Mouse (Mus musculus) heart, postnatal 25 days (tissue): ENCODE results near the gene Ubqln5. TPM values are rescaled to one million over a fixed set of nuclear protein-coding genes. Genes with fewer than 3 reads are reported as not detected.

Source experiments
- DNase-seq: peaks from one replicate; pipeline ENCODE4 v3.0.0; 2022; ENCODE audit warnings: low spot score
- intact Hi-C: fragments of 180-260 bp; cut with DNase I; formaldehyde crosslinking; loops from one replicate; pipeline ENCODE4 v1.15.1; 2025
- total RNA-seq, 2 experiments: library from RNA; stranded (reverse); gene quantifications; 2 replicates each; pipeline ENCODE4 v1.2.3; 2021

Ubqln5 gene
- not detected for total RNA-seq

DNA sequence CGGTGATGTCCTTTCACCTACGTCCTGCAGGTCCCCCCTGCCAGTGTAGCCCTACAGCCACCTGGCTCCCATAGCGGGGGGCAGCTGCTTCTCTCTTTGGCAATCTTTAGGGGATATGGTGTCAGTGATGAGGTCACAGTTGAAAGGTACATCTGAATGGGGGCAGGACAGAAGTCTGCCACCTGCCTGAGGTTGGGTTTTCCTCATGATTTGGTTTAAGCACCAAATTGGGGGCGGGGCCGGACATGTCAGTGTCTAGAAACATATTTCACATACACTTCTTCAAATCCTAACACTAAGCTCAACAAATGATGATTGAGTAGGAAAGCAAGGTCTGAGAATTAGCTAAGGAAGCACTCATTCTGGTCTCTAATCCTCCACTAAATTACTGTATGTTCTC, at the start of gene Ubqln5:
Ubqln5 (minus strand) TSS at position 101 of the 400 bp plus-strand sequence.
- intact Hi-C loops, result no loop called here
- DNase-seq, result no peak

DNA sequence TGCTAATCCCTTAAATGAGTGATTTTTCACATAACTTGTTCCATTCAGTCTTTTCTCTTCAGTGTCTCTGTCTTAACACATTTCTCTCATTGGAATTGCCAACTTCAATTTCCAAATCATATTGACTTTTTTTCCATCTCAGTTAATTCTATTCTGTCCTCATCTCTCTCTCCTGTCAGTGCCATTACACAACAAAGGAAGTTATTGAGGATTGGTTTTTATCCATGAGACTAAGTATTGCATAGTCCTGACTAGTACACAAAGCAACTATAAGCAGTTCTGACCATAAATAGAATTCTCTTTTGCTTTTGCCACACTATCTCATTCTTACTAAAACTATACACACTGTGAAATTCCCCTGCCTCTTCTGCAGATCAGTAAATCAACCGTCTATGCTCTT, 49.4 kb upstream of the Ubqln5 start:
- intact Hi-C loops, result no loop called here
- no peak for DNase-seq

DNA sequence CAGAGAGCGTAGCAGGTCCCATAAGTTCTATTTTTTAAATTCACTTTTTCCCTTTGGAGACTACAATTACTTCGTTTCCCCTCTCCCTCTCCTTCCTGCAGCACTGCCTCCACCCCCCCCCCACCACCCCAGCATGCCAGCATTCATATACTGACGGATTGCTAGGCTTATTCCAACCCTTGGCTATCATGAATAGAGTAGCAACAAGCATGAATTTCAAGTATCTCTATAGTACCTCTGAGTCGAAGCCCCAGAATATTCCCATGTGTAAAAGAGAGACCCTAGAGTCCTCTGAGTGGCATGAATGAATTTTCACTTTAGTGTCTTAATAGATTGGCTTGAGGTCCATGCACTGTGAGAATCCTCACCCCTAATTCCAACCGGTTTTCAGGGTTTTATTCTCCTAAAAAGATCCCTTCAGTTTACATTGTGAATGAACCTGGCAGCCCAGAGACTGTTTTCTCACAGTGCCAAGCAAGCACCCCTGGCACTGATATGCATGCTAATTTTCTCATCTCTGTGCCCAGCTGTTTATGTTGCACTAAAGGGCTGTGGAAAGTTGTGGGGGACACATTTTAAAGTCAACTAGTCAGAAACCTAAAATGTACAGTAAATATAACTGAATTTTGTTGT, 48.9 kb upstream of the Ubqln5 start:
- intact Hi-C loops, result no loop called here
- DNase-seq, result no peak

DNA sequence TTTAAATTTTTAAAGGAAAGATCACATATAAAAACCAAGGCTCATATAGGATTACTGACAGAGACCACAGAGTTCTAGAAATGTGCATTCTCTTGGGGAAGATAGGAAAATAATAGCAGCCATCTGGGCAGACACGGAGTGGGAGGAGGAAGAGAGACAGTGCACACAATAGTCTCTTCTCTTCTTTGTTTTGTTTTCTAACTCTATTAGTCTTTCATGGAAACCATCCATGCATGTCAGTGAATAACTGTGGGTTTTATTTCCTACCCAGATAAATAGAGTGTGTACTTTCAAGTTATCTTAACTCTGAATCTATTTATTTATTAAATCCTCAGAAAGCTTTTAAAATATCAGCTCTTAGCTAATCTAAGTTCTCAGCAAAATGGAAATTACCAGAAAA, 45.5 kb upstream of the Ubqln5 start:
- intact Hi-C loops, result no loop called here
- no peak for DNase-seq

DNA sequence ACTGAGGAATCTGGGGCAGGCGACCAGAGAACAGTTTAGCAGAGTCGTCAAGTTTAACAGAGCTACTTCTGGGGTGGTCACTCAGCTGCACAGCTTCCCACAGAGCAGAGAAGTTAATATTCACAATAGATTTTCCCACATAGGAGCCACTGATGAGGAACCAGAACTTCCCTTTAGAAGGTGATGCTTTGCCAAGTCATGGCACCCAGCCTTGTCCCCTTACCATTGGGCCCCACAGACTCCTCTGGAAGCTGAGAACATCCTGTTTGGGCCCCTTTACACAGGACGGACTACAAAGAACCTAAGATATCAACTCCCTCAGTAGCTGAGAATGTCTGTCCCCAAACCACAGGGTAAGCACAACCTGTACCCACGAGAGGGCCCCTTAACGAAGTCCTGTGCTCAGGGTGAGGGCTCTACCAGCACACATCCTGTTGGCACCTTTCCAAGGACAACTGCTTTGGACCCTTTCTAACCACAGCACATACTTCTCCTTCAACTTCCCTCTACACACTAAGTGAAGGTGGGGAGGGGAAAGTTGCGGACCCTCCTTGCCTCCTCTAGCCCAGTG, 40.1 kb upstream of the Ubqln5 start:
- intact Hi-C loops, result no loop called here

DNA sequence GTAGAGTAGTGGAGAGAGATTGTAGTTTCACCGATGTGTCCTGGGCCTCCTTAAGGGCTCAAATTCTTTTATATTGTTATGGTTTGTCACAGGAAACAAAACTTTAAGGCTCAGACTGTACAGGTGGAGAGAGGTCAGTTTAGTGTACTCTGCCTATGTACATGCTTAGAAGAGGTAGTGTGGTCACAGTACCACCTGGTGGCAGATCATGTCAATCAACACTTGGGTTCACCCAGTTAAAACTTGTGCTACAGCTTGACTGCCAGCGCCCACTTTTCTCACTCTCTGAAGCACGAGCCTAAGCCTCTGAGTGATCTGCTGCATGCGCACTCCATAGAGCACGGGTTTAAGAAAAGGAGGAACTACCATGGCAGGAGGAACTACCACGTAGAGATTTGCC, 37.5 kb upstream of the Ubqln5 start:
- intact Hi-C loops, result no loop called here
- no peak for DNase-seq

More for the DNA sequence above, 40.1 kb upstream of the Ubqln5 start:
- no peak for DNase-seq

DNA sequence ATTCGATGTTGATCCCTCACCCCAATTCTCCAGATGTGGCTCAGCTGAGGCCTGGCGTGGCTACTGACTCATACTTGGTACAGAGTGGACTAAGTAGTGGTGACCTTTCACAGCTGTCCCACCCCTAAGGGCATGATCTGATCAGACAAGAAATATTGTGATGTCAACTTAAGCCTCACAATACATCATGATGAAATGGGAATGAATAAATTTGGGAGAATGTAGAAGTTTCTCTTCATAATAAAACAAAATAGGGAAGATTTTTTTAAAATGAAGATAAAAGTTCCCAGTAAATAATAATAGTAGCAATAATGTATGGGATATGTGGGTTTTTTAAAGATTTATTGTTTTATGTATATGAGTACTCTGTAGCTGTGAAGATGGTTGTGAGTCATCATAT, 20.8 kb upstream of the Ubqln5 start, which contains the start of gene Ubqlnl:
Ubqlnl (minus strand) TSS at position 101 of the 400 bp plus-strand sequence.
- no peak for DNase-seq
- intact Hi-C loops, result no loop called here

DNA sequence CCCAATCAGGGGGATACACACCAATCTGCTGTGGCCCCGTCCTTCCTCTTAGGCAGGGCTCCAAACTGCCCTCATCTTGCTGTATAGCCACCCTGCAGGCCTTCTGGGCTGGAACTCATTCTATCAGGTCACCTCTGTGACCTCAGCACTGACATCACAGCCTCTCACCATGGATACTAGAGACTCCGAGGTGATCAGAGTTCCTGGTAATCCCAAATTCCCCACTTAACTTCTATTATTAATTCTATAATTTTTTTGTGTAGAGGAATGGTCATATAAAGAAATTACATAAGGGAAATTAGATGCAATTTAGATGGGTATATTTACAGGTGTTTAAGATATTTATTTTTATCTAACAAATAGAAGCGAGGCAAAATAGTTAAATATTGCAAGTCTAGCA, 13.6 kb upstream of the Ubqln5 start, which contains the start of gene Ubqln3:
Ubqln3 (minus strand) TSS at position 101 of the 400 bp plus-strand sequence.
- intact Hi-C loops, result no loop called here
- no peak for DNase-seq

DNA sequence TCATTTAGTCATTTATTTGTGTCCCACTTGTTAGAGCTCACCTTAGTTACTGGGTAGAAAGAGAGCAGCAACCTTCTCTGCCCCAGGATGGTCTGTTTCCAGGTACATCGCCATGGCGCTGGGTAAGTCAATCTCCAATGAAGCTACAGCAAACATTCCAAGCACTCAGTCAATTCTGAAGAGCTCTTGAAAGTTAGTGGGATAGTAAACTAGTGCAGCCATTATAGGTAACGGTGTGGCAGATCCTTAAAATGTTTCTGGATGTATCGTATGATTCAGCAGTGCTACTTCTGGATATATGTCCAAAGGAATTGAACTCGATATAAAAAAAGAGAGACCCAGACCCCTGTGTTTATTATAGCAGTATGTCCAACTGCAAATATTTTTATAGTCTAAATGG, 7.7 kb upstream of the Ubqln5 start, which contains the start of gene Olfr643:
Olfr643 (minus strand) TSS at position 101 of the 400 bp plus-strand sequence.
- DNase-seq, result no peak
- intact Hi-C loops, result no loop called here

DNA sequence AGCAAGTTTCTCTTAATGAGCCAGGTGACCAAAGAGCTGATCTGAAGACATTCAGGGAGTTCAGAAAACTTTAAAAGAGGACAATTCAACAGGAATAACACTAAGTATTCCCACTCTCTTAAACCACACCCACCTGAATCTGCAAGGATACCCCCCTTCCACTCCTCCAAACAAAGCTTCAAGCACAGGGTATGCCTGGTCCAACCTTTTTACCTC, 25.0 kb downstream of the Ubqln5 start, which contains the start of gene Olfr646:
Olfr646 (plus strand) TSS at position 117 of the 216 bp plus-strand sequence.
- intact Hi-C loops, result no loop called here
- no peak for DNase-seq

DNA sequence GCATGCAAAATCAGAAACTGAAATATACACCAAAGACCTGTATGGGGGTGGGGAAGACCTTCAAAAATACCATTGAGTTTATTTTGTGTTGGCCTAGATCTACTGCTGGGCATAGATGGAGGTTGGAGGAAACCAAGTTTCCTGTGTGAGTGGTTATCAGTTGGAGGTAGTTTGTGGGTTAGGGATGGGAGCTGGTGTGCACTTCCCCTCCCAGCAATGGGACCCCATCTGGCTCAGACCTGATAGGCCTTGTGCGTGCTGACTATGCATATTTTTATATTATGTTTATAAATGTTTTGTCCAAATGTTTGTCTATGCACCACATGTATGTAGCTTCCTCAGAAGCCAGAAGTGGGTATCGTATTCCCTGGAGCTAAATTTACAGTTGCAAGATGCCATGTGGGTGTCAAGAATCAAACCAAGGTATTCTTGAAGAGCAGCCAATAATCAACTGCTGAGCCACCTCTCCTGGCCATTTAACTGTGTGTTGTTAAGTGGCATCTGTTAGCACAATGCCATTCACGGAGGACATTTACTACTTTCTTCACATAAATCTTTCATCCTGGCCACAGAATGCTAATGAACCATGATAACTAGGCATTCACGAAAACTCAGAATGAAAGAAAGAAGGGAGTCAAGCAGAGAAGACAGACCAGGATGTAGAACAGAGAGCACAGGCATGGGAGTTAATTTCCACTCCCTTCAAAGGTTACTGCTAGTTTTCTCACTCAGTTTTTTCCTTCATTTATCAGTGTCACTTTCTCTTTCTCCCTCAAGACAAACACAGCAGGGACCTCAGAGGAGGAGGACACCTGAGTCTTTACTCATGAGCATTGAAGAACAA, 25.5 kb downstream of the Ubqln5 start:
- DNase-seq, result no peak
- intact Hi-C loops, result no loop called here

DNA sequence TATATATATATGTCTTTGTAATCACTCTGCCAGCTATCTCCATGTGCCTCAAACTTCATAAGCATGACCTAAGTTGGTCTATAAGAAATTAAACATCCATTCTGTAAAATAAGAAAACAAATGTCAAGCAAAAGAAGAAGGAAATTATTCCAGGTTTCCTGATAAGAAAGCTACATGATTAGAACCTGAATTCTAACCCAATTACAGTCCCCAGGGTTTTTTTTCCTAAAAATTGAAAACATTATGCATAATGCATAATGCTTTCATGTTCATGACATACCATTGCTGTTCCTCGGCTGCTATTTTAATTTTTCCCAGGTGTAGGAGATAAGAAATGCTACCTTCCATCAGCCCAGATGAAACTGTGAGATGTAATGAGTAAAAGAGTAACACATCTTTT, 44.3 kb downstream of the Ubqln5 start, which contains the start of gene Olfr645:
Olfr645 (minus strand) TSS at position 101 of the 400 bp plus-strand sequence.
- intact Hi-C loops, result no loop called here
- no peak for DNase-seq

Other genes with a start within 250 kb of the Ubqln5 start
- not detected for gene Olfr66, start 243.6 kb downstream of the Ubqln5 start, total RNA-seq
- not detected for gene Olfr64, start 235.3 kb downstream of the Ubqln5 start, total RNA-seq
- gene Olfr65, start 226.3 kb downstream of the Ubqln5 start, total RNA-seq, result not detected
- gene Olfr631, start 201.0 kb downstream of the Ubqln5 start, total RNA-seq, result not detected
- not detected for gene Olfr632, start 195.5 kb downstream of the Ubqln5 start, total RNA-seq
- gene Olfr633, start 185.4 kb downstream of the Ubqln5 start, total RNA-seq, result not detected
- not detected for gene Olfr635, start 158.7 kb downstream of the Ubqln5 start, total RNA-seq
- gene Olfr638, start 131.1 kb downstream of the Ubqln5 start, total RNA-seq, result not detected
- not detected for gene Olfr639, start 112.5 kb downstream of the Ubqln5 start, total RNA-seq
- not detected for gene Olfr640, start 104.3 kb downstream of the Ubqln5 start, total RNA-seq
- gene Olfr641, start 94.4 kb downstream of the Ubqln5 start, total RNA-seq, result not detected
- gene Olfr642, start 77.2 kb downstream of the Ubqln5 start, total RNA-seq, result not detected
- not detected for gene 4930516K23Rik, start 68.4 kb downstream of the Ubqln5 start, total RNA-seq
- not detected for gene Olfr644, start 58.0 kb downstream of the Ubqln5 start, total RNA-seq
- gene Olfr645, start 44.4 kb downstream of the Ubqln5 start, total RNA-seq, result not detected
- gene Olfr646, start 25.0 kb downstream of the Ubqln5 start, total RNA-seq, result not detected
- not detected for gene Olfr643, start 7.6 kb upstream of the Ubqln5 start, total RNA-seq
- gene Ubqln3, start 13.5 kb upstream of the Ubqln5 start, total RNA-seq, result not detected
- not detected for gene Ubqlnl, start 20.7 kb upstream of the Ubqln5 start, total RNA-seq
- not detected for gene Olfm5, start 35.0 kb upstream of the Ubqln5 start, total RNA-seq
- not detected for gene Olfr648, start 53.6 kb upstream of the Ubqln5 start, total RNA-seq
- not detected for gene Olfr649, start 66.2 kb upstream of the Ubqln5 start, total RNA-seq
- under 1 TPM; 0.47 to 0.73 TPM for gene Trim6, start 89.0 kb upstream of the Ubqln5 start, total RNA-seq
- gene Trim34a, start 114.6 kb upstream of the Ubqln5 start, total RNA-seq, result 1 to 10 TPM; 3.9 to 4.1 TPM
- gene Trim5, start 158.3 kb upstream of the Ubqln5 start, total RNA-seq, result 1 to 10 TPM; 2.2 to 2.3 TPM
- gene Trim12a, start 185.6 kb upstream of the Ubqln5 start, total RNA-seq, result 1 to 10 TPM; 5.7 to 6.3 TPM
- gene Trim34b, start 199.6 kb upstream of the Ubqln5 start, total RNA-seq, result under 1 TPM; 0.39 to 0.48 TPM
- 1 to 10 TPM; 5.0 to 5.2 TPM for gene Trim12c, start 223.5 kb upstream of the Ubqln5 start, total RNA-seq
- not detected for gene Trim30b, start 240.1 kb upstream of the Ubqln5 start, total RNA-seq